Mouse (Mus musculus) E14TG2a.4 (cell line): ENCODE measurements around the gene Tmem164.
A peak's percentile ranks its signal among the peaks of the same experiment; 100 is the strongest.

ENCODE experiments used
- H3K27me3 ChIP-seq: 2 replicates; pipeline ENCODE4 v1.6.1; 2014; ENCODE audit warnings: low read length, control low read depth; ENCODE audit not compliant: insufficient read depth
- H3K36me3 ChIP-seq: 2 replicates; pipeline ENCODE4 v1.6.1; 2014; ENCODE audit warnings: low read length, control low read depth; ENCODE audit not compliant: insufficient read depth
- H3K4me1 ChIP-seq: replicated peaks from 2 replicates; pipeline ENCODE4 v1.6.1; 2014; ENCODE audit warnings: low read depth, low read length, control low read depth
- H3K4me3 ChIP-seq: replicated peaks from 2 replicates; pipeline ENCODE4 v1.5.1; 2014; ENCODE audit warnings: mild to moderate bottlenecking, low read length
- H3K9me3 ChIP-seq: 2 replicates; pipeline ENCODE4 v1.6.1; 2014; ENCODE audit warnings: low read length, control low read depth
- CTCF ChIP-seq: conservative IDR thresholded peaks from 2 replicates; pipeline ENCODE4 v1.5.1; 2014; ENCODE audit warnings: low read length
- NANOG ChIP-seq: IDR thresholded peaks from 2 replicates; pipeline ENCODE4 v1.6.1; 2014; ENCODE audit warnings: borderline replicate concordance, low read length, mixed read lengths
- POU5F1 ChIP-seq: IDR thresholded peaks from 2 replicates; pipeline ENCODE4 v1.6.1; 2014; ENCODE audit warnings: low read length, borderline replicate concordance

The Tmem164 gene

DNA sequence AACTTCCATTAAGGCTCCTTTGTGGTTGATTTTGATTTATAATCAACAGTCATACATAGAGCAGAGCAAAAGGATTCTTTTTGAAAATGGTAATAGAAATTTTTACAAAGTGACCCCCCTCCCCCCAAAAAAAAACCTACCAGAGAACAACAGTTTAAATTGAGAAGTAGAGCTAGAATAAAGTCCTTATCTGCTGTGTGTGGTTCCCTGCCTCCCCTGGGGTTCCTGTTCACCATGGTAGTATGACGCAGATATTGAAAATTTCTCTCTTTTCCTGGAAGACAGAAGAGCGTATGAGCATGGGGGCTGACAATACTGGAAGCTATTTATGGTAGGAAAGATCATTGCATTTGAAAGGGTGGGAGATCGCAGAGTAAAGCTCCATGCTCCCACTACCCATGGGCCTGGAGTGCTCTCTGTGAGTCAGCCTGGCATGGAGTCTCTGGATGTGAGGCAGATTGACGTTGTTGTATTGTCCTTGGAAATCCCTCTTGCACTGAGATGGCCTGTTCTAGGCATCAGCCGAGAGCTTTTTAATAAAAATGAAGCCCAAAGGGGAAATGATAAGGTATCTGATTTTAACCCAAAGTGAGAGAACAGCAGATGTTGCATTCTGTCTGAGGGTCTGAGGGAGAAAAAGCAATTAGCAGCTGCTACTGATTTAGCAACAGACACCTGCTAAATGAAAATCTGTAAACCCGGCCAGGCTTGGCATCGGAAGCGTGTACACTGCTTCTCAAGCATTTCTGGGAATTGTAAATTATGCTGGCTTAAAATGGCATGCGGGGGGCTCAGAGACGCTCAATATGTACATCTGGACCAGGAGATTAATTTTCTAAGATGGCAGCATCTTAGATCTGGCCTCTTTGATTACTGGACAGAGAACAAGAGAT is 105.2 kb downstream of the Tmem164 start:
- Histone ChIP-seq H3K4me3 (no peak overlapping the region), H3K4me1 (no peaks in the 10 kb centered on the region), H3K9me3 (no peaks in the 10 kb centered on the region), H3K36me3 (no peaks in the 10 kb centered on the region), H3K27me3 (no peaks in the 10 kb centered on the region)
- no peak for TF ChIP-seq POU5F1
- TF ChIP-seq CTCF: no peak
- no peak for TF ChIP-seq NANOG

- Histone ChIP-seq H3K27me3 (no peaks in the 10 kb centered on the region), H3K9me3 (no peaks in the 10 kb centered on the region), H3K4me3 (no peak overlapping the region), H3K36me3 (no peaks in the 10 kb centered on the region), H3K4me1 (no peaks in the 10 kb centered on the region)
- TF ChIP-seq CTCF (no peak), POU5F1 (no peak), NANOG (no peak)
Observed at GRCm38 (mm10) chrX:142792185-142792584, 111.0 kb downstream of the Tmem164 start.

GRCm38 (mm10) chrX:142794069-142794610 is 112.9 kb downstream of the Tmem164 start:
- Histone ChIP-seq H3K36me3 (no peaks in the 10 kb centered on the region), H3K9me3 (no peaks in the 10 kb centered on the region), H3K4me3 (no peak overlapping the region), H3K27me3 (no peaks in the 10 kb centered on the region), H3K4me1 (no peaks in the 10 kb centered on the region)
- TF ChIP-seq NANOG: no peak
- TF ChIP-seq CTCF: no peak
- TF ChIP-seq POU5F1: no peak

GRCm38 (mm10) chrX:142804596-142804995 is 123.4 kb downstream of the Tmem164 start:
- H3K9me3 ChIP-seq: no peaks in the 10 kb centered on the region
- no peak overlapping the region for H3K4me3 ChIP-seq
- TF ChIP-seq NANOG (no peak), POU5F1 (no peak), CTCF (no peak)
- no peaks in the 10 kb centered on the region for H3K27me3 ChIP-seq
- H3K36me3 ChIP-seq: no peaks in the 10 kb centered on the region
- H3K4me1 ChIP-seq: no peaks in the 10 kb centered on the region; the same call in 1 of the 2 replicates

DNA sequence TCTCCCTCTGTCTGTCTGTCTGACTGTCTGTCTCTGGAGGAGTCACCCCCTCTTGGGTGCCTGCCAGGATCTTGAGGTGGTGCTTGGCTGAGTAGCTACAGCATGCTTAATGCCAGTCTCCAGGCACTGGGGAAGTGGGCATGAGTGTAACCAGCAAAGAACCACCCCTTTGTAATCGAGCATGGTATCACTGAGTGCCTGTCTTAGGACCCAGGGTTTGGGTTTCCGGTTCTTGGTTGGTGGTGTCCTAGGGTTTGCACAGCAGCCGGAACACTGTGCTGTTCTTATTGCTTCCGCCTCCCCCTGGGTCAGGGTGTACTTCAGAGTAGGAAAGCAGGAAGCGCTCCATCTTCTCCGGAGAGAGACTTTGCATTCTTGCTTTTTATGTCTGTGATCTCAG is 124.9 kb downstream of the Tmem164 start:
- Histone ChIP-seq H3K4me3 (0 out of 2 replicates have a peak overlapping the region, but pooled peaks have one; percentile 4), H3K4me1 (no peaks in the 10 kb centered on the region; the same call in 1 of the 2 replicates), H3K36me3 (no peaks in the 10 kb centered on the region), H3K9me3 (no peaks in the 10 kb centered on the region), H3K27me3 (no peaks in the 10 kb centered on the region)
- TF ChIP-seq CTCF: no peak
- no peak for TF ChIP-seq NANOG
- TF ChIP-seq POU5F1: no peak

- H3K4me1 ChIP-seq: no peaks in the 10 kb centered on the region; the same call in 1 of the 2 replicates
- TF ChIP-seq CTCF: peak; percentile 26
- no peak for TF ChIP-seq NANOG
Observed at GRCm38 (mm10) chrX:142806620-142807061, 125.4 kb downstream of the Tmem164 start.

DNA sequence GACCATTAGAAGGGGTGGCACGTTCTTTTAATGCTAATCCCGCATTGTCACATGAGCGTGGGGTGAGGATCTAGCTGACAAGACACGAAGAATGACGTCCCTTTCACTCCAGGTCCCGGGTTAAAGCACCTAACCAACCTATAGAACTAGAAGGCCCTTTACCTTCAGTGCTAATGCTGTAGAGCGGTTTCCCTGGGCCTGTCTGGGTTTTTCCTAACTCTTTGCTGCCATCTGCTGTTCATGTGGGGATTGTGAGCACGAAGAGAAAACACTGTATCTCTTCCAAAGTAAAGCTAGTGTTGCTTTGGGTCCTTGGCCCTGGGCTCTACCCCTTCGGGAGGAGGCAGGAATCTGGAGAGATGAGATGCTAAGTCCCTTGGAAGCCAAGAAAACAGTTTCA is 127.2 kb downstream of the Tmem164 start:
- Histone ChIP-seq H3K4me3 (no peak overlapping the region), H3K4me1 (no peaks in the 10 kb centered on the region; the same call in 1 of the 2 replicates)
- TF ChIP-seq CTCF: peak; percentile 28; the same call in 1 of the 2 replicates
- no peak for TF ChIP-seq POU5F1

More at GRCm38 (mm10) chrX:142806620-142807061, 125.4 kb downstream of the Tmem164 start:
- Histone ChIP-seq H3K27me3 (no peaks in the 10 kb centered on the region), H3K4me3 (0 out of 2 replicates have a peak overlapping the region, but pooled peaks have one; percentile 4), H3K9me3 (no peaks in the 10 kb centered on the region), H3K36me3 (no peaks in the 10 kb centered on the region)

DNA sequence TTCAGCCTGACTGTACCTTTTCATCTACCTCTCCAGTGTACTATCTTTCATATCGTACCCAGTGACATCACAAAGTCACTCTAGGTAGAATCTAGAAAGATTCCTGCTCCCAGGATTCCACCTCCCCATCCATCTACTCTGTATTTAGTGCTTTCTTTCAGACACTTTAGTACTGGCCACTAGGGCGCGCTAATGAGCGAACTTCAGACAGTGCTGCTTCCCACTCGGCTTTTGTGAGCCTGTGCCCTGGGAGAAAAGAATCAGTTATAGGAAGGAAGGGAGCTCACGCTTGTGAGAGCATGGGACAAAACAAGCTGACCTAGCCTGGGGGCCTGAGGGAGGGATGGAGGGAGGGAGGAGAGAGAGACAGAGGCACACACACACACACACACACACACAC is 131.9 kb downstream of the Tmem164 start:
- Histone ChIP-seq H3K9me3 (no peaks in the 10 kb centered on the region), H3K4me3 (no peak overlapping the region), H3K27me3 (no peaks in the 10 kb centered on the region), H3K36me3 (no peaks in the 10 kb centered on the region), H3K4me1 (0 out of 2 replicates have a peak, but pooled peaks cover 4% of the 10 kb centered on the region)
- TF ChIP-seq NANOG: no peak
- TF ChIP-seq CTCF: peak; percentile 26

More for the DNA sequence above, 127.2 kb downstream of the Tmem164 start:
- Histone ChIP-seq H3K27me3 (no peaks in the 10 kb centered on the region), H3K9me3 (no peaks in the 10 kb centered on the region), H3K36me3 (no peaks in the 10 kb centered on the region)
